Mouse (Mus musculus) thymus, adult 18-20 months (tissue): ENCODE measurements around the gene Cebpz.
A peak's percentile ranks its signal among the peaks of the same experiment; 100 is the strongest.

Source experiments
- DNase-seq, 2 experiments: peaks; one replicate each; pipeline ENCODE4 v3.0.0; 2022; ENCODE audit warnings: mixed read lengths in 2 of 2

Cebpz gene

GRCm38 (mm10) chr17:78936466-78937228, at the start of gene Cebpz, which contains the start of gene Ndufaf7:
TSS of gene Cebpz (minus strand) at chr17:78937066.
TSS of gene Ndufaf7 (plus strand) at chr17:78937136.
- peak; percentile 91 to 95 for DNase-seq

GRCm38 (mm10) chr17:78983736-78984135, 46.9 kb upstream of the Cebpz start:
- no peak for DNase-seq

- DNase-seq = no peak
These were observed 46.3 kb upstream of the Cebpz start for GRCm38 (mm10) chr17:78983166-78983565.

DNA sequence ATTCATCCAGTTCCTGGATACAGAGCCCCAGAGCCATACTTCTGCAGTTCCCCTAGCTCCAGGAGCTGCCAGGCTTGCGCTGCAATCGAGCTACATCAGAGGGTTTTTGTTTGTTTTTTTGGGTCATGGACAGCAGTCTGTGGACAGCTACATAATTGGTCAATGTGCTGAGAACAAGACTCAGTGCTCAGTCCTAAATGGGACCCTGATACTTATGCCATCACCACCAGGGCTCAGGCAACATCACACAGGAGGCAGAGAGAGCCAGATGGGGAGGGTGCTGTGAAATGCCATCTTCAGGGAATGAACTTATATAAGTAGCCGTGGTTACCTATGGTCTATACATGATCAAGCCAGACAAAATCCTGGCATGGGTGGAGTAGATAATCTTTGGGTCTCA, 31.6 kb upstream of the Cebpz start:
- no peak for DNase-seq

DNA sequence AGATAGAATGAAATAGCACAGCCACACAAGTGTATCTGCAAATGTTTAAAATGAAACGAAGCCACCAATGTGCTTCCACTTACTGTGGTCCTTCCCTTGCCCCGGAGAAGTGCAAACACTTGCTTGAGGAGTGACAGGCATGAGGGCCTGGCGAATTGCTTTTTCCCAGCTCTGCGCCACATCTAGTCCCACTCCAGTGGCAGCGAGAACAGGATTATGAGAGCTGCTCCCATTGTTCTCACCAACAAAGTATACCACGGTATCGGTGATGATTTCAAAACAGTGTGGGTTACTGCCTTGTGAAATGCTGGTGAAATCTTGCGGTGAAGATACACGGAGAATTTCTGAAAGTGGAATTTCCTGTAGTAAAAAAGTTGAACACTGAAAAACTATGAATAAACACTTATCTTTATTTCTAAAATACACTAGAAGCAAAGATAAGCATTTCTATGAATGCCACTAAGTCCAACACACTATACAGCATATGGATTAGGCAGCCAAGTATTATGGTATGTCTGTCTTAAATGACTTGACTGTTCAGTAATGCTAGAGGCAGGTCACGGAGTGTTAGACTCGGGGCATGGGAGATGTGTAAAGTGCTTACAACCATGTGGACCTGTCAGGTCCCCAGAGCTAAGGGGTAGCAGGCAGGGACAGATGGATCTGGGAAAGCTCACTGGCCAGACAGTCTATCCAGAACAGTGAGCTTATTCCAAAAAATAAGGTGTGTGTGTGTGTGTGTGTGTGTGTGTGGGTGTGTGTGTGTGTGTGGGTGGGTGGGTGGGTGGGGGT, 29.4 kb upstream of the Cebpz start:
- no peak for DNase-seq

DNA sequence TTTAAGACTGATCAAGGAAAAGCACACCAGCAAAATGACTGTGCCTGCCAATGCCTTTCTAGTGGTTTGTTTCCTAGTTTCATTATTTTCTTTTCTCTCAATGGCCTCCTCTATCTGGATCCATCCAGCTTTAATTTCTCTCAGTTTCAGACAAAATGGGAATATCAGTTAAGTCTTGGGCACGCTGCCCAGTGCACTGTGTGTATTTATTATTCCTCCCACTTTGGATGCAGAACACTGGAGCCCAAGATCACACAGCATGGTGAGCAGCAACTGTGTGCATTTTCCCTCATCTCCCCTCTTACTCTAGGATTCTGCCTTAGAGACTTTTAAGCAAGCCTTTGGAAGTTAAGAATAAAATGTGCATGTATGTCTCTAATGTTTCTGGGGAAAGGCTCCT, 27.5 kb upstream of the Cebpz start:
- DNase-seq = no peak

DNA sequence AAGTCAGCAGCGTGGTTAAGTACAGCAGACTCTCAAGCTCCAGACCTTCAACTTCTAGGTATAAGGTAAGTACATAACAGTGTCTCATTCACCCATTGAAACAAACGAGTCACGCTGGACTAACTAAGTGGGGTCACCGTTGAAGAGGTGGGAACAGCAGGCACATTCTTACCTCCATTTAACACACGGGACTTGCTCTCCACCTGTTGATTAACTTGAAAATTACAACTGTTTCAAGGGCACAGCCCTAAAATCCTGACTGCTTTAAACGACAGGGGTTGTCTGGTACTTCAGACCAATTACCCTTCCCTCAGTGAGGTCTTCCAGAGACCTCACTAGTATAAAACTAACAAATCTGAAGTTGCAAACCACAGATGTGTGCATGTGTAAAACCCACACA, 22.6 kb upstream of the Cebpz start:
- DNase-seq = no peak

- no peak for DNase-seq
These were observed 16.4 kb upstream of the Cebpz start for GRCm38 (mm10) chr17:78953240-78953639.

- DNase-seq = no peak
These were observed 15.2 kb upstream of the Cebpz start for GRCm38 (mm10) chr17:78952070-78952469.

DNA sequence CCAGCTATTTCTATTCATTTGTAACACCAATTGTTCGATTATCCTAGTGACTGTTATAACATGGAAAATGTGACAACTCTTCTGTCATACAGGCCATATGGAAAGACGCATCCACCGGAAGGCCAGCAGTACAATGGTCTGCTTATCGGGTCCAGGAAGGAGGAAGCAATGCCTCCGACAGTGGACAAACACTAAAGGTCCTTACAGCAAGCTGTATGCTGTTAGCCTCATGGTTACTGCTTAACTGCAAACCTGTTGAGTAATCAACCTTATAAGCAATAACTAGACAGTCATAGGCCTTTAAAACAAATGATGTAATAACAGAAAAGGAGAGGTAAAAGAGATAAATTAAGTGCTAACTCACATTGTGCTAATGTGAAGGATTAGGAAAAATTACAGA, 14.4 kb upstream of the Cebpz start:
- no peak for DNase-seq

DNA sequence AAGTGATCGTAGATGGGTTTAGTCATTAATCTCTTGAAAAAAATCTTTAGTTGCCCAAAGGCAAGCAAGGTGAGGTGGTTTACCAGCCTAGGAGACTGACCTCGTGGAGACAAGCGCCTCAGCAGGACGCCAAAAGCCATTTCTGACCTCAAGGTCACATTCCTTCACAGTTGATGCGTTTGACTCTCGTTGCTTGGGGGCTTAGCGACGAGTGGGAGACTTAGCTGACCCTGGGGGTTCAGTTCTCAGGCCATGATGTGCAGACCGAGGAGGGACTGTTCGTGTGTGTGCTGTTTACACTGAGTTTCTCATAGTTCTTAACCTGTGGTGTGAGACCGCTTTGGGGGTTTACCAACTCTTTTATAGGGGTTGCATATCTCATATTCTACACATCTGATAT, 5.7 kb upstream of the Cebpz start:
- DNase-seq = no peak

DNA sequence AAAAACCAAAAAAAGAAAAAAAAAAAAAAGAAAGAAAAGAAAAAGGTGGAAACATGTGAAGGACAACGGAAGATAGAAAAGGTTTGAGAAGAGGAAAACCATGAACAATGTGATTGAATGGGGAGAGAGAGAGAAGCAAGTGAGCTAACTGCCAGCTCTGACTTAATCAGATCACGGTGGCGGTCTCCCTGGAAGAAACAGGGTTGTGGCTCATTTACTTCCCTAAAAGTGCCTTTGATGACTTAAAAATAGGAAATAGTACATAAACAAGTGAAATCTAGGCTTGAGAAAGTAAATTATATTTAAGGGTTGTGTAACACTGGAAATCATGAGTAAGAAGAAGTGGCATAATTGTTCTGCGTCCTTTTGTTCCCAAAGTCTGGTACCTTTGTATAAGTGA, 2.1 kb upstream of the Cebpz start:
- DNase-seq = no peak

DNA sequence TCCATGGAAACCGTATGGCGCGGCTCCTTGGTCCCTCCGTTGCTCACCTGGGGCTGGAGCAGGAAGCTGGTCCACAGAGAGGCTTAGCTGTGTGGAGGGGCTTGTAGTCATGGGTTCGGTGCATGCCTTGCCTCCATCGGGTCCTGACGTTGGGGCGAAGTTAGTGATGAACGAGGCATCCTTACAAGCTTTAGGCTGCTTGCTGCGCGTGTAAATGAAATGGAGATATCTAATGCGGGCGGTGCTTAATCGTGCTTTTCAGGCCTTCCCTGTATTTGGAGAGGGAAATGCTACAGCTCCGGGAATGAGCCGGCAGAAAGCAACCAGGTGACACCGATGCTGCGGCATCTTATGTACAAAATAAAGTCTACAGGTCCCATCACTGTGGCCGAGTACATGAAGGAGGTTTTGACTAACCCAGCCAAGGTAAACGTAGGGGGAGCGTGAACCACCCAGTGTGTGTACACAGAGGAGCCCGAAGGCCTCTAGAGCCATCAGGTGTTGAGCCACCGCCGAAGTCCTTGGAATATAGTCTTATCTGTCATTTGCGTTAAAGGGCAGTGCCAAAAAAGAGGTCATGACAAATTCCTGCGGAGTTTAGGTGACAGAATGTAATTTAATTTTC, 475 bp upstream of the Cebpz start:
- no peak for DNase-seq

DNA sequence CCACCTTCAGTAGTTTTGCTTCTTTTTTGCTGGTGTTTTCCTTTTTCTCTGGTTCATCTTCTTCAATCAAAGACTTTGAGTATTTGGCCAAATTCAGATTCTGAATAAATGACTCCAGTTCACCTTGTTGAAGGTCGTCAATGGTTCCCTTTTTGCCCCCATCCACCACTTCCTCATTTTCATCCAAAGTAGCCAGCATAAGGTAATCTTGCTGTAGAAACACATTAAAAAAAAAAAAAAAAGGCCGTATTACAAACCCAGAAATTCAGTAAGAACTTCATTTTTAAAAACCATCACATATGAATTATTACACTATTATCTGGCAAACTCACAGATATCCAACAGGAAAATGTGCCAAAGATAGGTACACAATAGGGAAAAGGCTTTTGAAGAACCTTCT, 1.0 kb downstream of the Cebpz start:
- no peak for DNase-seq

GRCm38 (mm10) chr17:78917696-78918095, 19.2 kb downstream of the Cebpz start:
- DNase-seq = no peak

GRCm38 (mm10) chr17:78916899-78917298, 20.0 kb downstream of the Cebpz start:
- no peak for DNase-seq

DNA sequence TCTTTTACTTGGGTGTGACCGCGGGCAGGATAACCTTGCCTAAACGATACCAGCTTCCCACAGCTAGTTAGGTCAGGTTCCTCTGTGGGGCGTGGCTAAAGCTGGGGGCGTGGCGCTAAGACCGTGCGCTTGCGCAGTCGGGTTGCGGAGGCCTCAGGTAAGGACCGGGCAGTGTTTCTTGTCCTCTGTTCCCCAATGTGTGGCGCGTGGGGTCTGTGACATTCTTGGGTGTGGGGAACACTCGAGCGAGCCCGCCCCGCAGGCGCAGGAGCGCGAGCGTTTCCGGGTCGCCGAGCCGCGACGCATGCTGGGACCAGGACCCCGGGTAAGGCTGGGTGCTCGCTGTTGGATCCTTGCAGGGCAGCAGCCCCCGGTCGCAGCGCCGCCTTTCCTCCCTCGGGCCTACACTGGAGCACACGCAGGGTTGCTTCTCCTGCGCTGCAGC, 20.5 kb downstream of the Cebpz start, which contains the start of gene Cebpzos:
Gene Cebpzos, plus strand, starts transcription at position 132 of the 445 bp plus-strand sequence.
- peak; percentile 87 to 92 for DNase-seq

DNA sequence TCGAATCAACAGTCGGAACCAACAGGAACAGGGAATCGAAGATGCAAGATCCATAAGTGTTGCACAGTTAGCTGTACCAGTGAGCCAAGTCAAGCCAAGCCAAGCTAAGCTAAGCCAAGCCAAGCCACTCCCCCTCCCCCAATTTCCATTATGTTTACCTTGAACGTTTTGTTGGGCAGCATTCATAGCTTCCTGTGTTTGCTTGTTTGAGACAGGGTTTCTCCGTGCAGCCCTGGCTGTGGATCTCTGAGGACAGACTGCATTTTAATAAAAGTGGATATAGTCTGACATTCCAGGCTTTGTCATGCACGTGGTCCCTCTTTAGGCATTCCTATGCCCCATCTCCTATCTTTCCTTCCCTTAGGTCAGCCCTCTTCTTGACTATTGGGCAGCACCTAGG, 21.1 kb downstream of the Cebpz start:
- DNase-seq = no peak

DNA sequence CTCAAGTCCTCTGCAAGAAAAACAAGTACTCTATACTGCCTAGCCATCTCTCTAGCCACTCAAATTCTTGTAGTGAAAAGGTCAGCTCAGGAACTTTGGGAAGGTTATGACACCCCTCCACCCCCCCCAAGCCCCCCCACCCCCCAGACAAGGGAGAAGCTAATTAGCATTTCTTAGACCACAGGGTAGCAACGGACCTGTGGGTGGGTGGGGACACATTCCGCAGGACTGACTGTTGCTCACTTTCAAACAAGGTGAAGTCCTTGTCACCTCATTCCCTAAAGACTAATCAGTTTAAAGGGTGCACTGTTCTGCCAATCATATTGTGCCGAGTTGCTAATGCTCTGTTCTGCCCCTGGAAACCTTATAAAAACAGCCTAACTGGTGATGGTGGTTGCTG, 22.9 kb downstream of the Cebpz start:
- DNase-seq = no peak

DNA sequence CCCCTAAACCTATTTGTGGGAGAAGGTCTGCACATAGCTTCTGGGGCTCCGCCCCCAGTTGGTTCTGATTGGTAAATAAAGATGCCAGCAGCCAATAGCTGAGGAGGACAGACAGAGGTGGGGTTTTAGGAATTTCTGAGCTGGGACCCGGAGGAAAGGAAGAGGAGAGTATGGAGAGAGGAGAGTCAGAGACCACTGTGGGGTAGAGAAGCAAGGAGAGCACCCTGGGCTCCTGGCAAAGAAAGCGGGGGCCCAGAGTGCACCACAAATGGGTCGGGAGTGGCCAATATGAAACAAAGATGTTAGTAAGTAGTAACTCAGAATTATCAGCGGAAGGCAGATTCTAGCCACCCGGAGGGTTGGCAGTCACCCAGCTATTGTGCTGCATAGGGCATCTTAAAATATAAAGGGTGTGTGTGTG, 24.0 kb downstream of the Cebpz start:
- no peak for DNase-seq

DNA sequence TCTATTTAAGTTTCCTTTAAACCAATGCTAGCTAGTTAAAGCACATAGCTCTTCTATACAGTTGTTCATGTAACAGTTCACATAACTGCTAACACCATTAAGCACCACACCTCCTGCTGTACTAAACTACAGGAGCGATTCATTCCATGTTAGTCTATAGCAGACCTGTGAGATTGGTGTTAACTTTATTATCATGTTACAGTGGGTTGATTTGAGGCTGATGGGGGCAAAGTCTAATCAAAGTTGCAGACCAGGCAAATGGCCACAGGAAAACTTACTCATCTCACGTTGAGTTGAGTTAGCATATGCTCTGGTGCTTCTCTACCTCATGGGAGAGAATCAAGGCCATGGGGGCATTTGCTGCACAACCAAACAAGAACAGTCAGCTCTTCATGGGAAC, 27.5 kb downstream of the Cebpz start:
- no peak for DNase-seq

DNA sequence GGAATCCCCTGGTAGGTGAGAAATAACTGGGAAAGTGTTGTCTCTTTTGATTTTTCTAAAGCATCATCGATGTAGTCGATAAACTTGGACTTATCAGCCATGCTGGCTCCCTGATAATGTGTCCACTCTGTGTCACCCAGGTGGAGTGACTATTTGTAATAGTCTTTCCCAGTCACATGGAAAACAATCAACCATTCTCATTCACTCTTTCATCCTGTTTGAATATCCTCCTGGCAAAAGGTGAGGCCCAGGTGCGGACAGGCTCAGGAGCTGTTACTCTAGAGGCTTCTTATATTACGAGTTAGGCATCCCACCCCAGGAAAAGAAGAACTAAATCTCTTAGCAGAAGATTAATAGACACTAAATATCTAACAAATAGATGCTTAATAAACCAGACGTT, 30.0 kb downstream of the Cebpz start, which contains the start of gene Sult6b1:
Gene Sult6b1, minus strand, starts transcription at position 101 of the 400 bp plus-strand sequence.
- no peak for DNase-seq

GRCm38 (mm10) chr17:78903158-78903557, 33.7 kb downstream of the Cebpz start:
- DNase-seq = no peak
